Mouse (Mus musculus) T-helper 2 cell (primary cell): ENCODE data around the gene Clec4g.

Source experiments
- in situ Hi-C: fragments of 300-600 bp; cut with MboI, MseI; formaldehyde crosslinking; loops from one replicate; pipeline ENCODE4 v1.15.1; 2025; ENCODE audit warnings: high pct_unique_total_duplicates

Clec4g gene

DNA sequence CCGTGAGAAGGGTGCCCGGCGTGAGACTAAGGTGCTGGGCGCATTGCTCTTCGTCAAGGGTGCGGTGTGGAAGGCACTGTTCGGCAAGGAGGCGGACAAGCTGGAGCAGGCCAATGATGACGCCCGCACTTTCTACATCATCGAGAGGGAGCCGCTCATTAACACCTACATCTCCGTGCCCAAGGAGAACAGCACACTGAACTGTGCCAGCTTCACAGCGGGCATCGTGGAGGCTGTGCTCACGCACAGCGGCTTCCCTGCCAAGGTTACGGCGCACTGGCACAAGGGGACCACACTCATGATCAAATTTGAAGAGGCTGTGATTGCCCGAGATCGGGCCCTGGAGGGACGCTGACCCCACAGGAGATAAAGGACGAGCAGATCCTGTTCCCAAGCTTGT lies 41.2 kb downstream of the Clec4g start:
- in situ Hi-C loops, result loop anchor here (10.0 kb wide), 2 partner anchors 214 to 454 kb away; partner anchors contain the start of gene Pex11g

DNA sequence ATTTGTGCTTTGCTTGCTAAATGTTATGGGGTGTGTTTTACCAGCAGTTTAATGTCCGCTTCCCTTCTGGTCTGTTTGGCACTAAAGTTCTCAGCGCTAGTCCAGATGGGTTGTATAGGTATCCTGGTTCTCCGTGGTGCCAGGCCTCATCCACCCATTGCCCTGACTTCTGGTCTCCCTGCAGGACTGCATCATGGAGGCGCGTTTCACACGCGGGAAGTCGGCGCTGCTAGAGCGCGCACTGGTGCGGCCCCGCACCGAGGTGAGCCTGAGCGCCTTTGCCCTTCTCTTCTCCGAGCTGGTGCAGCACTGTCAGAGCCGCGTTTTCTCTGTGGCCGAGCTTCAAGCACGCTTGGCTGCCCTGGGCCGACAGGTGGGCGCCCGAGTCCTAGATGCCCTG lies 41.6 kb downstream of the Clec4g start:
- in situ Hi-C loops, result loop anchor here (10.0 kb wide), 2 partner anchors 214 to 454 kb away; partner anchors contain the start of gene Pex11g

DNA sequence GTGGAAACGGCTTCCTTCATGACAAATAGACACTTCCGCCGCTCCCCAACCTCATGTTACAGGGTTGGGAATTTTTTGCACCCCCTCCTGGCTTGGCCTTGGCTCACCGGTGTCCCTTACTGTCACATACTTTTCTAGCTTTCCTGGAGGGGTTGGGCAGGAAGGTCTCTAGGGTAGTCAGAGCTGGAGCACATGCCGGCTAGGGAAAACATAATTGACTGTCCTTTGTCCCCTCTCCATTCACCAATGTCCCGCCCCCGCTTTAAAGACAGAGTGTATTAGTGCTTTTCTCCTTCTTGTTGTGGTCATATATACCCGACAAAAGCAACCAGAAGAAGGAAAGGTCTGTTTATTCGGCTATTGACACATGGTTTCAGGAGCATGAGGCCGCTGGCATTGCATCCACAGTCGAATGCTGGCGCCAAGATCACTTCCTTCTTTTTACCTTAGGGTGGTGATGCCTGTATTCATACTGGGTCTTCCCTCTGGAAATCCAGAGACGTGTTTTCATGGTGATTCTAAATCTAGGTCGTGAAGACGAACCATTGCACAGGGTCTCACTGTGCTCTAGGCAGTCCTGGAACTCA lies 43.4 kb downstream of the Clec4g start:
- in situ Hi-C loops, result loop anchor here (10.0 kb wide), 2 partner anchors 212 to 452 kb away; partner anchors contain the start of gene Pex11g

DNA sequence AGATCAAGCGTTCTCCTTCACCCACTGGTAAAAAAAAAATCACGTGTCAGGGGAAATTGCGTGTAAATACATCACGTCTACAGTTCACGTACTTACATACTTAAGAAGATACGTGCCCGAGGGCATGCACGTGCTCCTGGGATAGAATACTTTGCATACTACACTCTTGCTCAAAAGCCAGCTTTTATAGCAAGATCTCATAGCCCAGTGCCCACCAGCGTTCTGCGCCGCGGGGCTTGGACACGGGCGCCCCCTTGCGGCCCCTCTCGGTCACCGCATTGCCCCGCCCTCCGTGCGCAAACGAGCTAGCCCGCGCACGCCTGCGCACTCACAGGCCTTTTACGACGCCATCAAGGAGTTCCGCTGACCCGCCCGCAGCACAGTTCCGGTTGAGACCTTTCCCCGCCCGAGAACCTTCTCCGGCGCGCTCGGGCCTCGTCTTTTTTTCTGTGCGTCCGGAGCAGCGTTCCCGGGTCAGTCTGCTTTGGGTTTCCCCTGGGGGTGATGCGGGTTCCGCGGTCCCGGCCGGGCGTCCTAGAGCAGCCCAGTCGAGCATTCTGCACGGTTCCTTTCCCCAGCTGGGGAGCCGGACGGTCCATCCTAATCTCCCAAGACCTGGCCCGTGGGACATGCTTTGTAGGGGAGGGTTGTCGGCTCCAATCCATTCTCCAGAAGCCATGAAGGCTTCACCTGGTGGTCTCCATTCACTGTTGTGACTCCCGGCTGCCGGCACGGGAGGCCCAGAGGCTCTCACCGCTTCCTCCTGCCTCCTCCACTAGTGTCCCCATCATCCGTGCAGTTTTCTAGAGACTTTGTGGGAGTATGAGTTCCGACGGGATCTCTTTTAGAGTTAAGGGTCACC lies 44.1 kb downstream of the Clec4g start, which contains the start of gene Trappc5:
Gene Trappc5, plus strand, starts transcription at position 169 of the 862 bp plus-strand sequence.
- in situ Hi-C loops, result loop anchor here (10.0 kb wide), 2 partner anchors 212 to 452 kb away; partner anchors contain the start of gene Pex11g

DNA sequence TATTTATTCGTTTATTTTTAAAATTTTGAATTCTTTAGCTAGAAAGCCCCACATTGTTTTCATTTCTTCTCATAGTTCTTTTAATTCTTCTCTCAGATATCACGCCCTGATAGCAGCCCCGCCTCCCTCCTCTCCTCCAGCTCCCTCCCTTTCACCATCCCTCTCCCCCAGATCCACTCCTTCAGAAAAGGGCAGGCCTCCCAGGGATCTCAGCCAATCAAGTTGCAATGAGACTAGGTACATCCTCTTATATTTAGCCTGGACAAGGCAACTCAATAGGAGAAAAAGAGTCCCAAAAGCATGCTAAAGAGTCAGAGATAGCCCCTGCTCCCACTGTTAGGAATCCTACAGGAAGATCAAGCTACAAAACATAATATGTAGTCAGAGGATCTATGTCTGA lies 45.8 kb downstream of the Clec4g start:
- in situ Hi-C loops, result loop anchor here (5.0 to 10.0 kb wide), 3 partner anchors 37 to 450 kb away; partner anchors contain the start of gene Pex11g

DNA sequence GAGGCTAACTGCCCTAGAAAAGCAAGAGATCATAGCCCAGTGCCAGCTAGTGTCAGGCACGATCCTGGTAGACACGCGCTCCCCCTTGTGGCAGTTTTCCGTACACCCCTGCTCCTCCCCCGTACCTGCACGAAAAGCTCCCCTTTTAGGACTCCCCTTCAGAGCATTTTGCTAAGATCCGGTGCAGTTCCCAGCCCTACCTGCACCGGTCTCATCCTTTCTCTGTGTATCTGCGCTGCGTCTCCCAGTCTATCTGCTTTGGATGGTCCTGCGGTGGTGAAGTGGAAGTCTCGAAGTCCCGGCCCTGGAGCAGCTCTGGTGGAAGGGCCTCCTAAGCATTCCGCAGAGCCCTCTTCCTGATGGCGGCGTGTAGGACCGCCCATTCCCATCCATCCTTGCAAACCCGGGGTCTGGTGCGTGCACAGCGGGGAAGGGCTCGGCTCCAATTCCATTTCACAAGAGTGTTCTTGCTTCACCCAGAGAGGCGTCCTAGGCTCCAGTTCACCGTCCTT lies 48.4 kb downstream of the Clec4g start, which contains the start of gene Fcor:
Gene Fcor, minus strand, starts transcription at position 383 of the 512 bp plus-strand sequence.
- in situ Hi-C loops, result loop anchor here (5.0 to 10.0 kb wide), 3 partner anchors 35 to 447 kb away; partner anchors contain the start of gene Pex11g

DNA sequence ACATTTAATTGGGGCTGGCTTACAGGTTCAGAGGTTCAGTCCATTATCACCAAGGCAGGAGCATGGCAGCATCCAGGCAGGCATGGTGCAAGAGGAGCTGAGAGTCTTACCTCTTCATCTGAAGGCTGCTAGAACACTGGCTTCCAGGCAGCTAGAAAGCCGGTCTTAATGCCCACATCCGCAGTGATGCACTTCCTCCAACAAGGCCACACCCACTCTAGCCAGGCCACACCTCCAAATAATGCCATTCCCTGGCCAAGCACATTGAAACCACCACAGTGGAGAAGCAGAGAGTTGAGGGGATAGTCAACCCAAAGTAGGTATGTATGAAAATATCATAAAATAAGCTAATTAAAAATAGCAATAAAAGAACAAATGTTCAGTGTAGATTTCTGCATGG lies 50.1 kb downstream of the Clec4g start:
- in situ Hi-C loops, result loop anchor here (5.0 to 10.0 kb wide), 3 partner anchors 33 to 446 kb away; partner anchors contain the start of gene Pex11g

DNA sequence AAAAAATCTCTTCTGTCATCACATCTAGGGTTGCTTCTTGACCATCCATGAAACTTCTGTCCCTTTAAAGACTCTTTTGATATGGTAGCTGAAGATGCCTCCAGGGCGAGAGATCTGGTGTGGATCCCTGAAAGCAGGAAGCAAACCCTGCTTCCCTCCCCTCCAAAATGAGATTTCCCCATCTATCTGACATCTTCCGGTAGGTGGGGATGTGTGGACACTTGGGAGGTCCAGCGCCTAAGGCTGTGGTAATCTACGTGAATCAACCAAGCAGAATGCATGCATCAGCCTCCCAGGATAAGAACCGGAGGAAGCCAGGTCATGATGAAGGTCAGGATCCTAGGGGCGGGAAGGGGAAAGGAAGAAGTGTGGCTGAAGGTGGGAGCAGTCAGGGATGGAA lies 54.9 kb downstream of the Clec4g start, which contains the start of gene Mcemp1:
Gene Mcemp1, plus strand, starts transcription at position 248 of the 400 bp plus-strand sequence.
- in situ Hi-C loops, result no loop called here

DNA sequence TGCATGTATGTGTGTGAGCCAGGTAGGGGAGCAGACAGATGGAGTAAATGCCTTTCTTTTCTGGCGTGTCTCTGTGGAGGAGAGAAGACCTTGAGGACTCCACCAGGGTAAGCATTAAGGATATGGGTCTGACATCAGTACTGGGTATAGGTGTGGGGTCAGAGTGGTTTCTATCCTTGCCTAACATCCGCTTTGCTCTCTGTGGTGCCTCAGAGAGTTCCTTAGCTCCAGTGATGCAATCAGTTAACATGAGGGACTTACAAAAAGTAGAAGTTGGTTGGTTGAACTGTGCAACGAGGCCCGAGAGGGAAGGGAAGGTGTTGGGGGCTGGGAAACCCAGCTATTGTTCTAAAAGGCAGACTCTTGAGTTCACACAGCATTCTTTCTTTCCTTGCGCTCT lies 56.0 kb downstream of the Clec4g start:
- in situ Hi-C loops, result no loop called here

DNA sequence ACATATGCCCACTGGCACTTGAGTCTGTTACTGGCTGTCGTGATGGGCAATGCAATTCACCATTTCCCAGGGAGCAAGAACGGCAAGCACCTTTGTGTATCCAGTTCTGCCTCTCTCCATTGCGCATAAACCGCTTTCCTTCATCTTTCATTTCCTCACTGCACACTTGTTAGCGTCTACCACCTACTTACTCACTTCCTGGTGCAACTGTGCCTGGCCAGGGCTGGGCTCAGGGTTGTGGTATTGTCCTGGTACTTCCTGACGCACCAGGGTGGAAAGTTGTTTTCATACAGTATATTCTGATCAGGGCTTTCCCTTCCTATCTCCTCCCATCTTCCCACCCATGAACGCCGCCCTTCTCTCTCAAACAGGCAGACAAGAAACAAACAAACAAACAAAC lies 59.6 kb downstream of the Clec4g start:
- in situ Hi-C loops, result no loop called here
